Mouse (Mus musculus): ENCODE data around the gene Uap1. TPM values are rescaled to one million over a fixed set of nuclear protein-coding genes. Genes with fewer than 3 reads are reported as not detected.

Gene Uap1
- 70.7 and 77.8 TPM in 2 replicates for polyA plus RNA-seq (2015; fragmentation: Nextera tagmentation; extraction: Ambion mirVana)

GRCm38 (mm10) chr1:170174814-170175332, at the start of gene Uap1:
Gene Uap1, minus strand, starts transcription at chr1:170174957.
- Histone ChIP-seq H3K9ac (peak within 1 kb of the TSS; percentile 85), H3K9me3 (no peaks in the 10 kb centered on the region), H3K4me3 (peak within 1 kb of the TSS; percentile 79), H3K36me3 (no peaks in the 10 kb centered on the region), H3K4me1 (peaks cover 14% of the 10 kb centered on the region), H3K4me2 (replicated peaks) (peak within 1 kb of the TSS; percentile 79), H3K27me3 (no peaks in the 10 kb centered on the region), H3K27ac (peak within 1 kb of the TSS; percentile 81)
- ATAC-seq (ENCODE audit: low FRiP score, low read depth): peak; percentile 99
- under 1% methylated on average over 44 of the region's 52 CpGs for WGBS

- H3K27me3 ChIP-seq: peaks cover 4% of the 10 kb centered on the region
- no peaks in the 10 kb centered on the region for H3K9me3 ChIP-seq
- no peak overlapping the region for H3K27ac ChIP-seq
- H3K36me3 ChIP-seq: no peaks in the 10 kb centered on the region
- ATAC-seq (ENCODE audit: low FRiP score, low read depth): no peak
- H3K4me2 ChIP-seq (replicated peaks): no peak overlapping the region
- H3K4me3 ChIP-seq: no peak overlapping the region
- WGBS: 73% methylated on average over 2 of the region's 2 CpGs
- no peak overlapping the region for H3K9ac ChIP-seq
- H3K4me1 ChIP-seq: no peaks in the 10 kb centered on the region
Observed at GRCm38 (mm10) chr1:170223276-170223675, 48.5 kb upstream of the Uap1 start.

GRCm38 (mm10) chr1:170220351-170220750, 45.6 kb upstream of the Uap1 start:
- H3K4me3 ChIP-seq: no peak overlapping the region
- H3K4me2 ChIP-seq (replicated peaks): no peak overlapping the region
- H3K4me1 ChIP-seq: no peaks in the 10 kb centered on the region
- no peak overlapping the region for H3K27ac ChIP-seq
- ATAC-seq (ENCODE audit: low FRiP score, low read depth): no peak
- H3K36me3 ChIP-seq: no peaks in the 10 kb centered on the region
- H3K9me3 ChIP-seq: no peaks in the 10 kb centered on the region
- no peak overlapping the region for H3K9ac ChIP-seq
- peaks cover 4% of the 10 kb centered on the region for H3K27me3 ChIP-seq

GRCm38 (mm10) chr1:170218091-170218884, 43.5 kb upstream of the Uap1 start:
- WGBS: 75% methylated on average over 6 of the region's 6 CpGs
- H3K27ac ChIP-seq: no peak overlapping the region
- ATAC-seq (ENCODE audit: low FRiP score, low read depth): no peak

GRCm38 (mm10) chr1:170215590-170215989, 40.8 kb upstream of the Uap1 start:
- Histone ChIP-seq H3K9ac (no peak overlapping the region), H3K36me3 (peaks cover 18% of the 10 kb centered on the region), H3K4me1 (peaks cover 4% of the 10 kb centered on the region), H3K9me3 (no peaks in the 10 kb centered on the region), H3K4me2 (replicated peaks) (peak overlapping the region; percentile 80), H3K27ac (no peak overlapping the region), H3K27me3 (no peaks in the 10 kb centered on the region), H3K4me3 (peak overlapping the region; percentile 77)
- ATAC-seq (ENCODE audit: low FRiP score, low read depth): no peak
- 80% methylated on average over 3 of the region's 3 CpGs for WGBS

More at GRCm38 (mm10) chr1:170218091-170218884, 43.5 kb upstream of the Uap1 start:
- peaks cover 3% of the 10 kb centered on the region for H3K27me3 ChIP-seq
- H3K4me1 ChIP-seq: peaks cover 4% of the 10 kb centered on the region
- no peaks in the 10 kb centered on the region for H3K36me3 ChIP-seq
- no peak overlapping the region for H3K4me3 ChIP-seq
- no peak overlapping the region for H3K4me2 ChIP-seq (replicated peaks)
- H3K9me3 ChIP-seq: no peaks in the 10 kb centered on the region
- no peak overlapping the region for H3K9ac ChIP-seq

- Histone ChIP-seq H3K4me1 (peaks cover 4% of the 10 kb centered on the region), H3K27ac (peak within 1 kb of the TSS; percentile 72; the same call in 1 of the 2 replicates), H3K4me2 (replicated peaks) (peak within 1 kb of the TSS; percentile 80), H3K9me3 (no peaks in the 10 kb centered on the region), H3K36me3 (peaks cover 23% of the 10 kb centered on the region), H3K4me3 (peak within 1 kb of the TSS; percentile 77), H3K27me3 (no peaks in the 10 kb centered on the region), H3K9ac (peak within 1 kb of the TSS; percentile 96)
- under 1% methylated on average over 59 of the region's 70 CpGs for WGBS
- peak; percentile 99 for ATAC-seq (ENCODE audit: low FRiP score, low read depth)
Observed at GRCm38 (mm10) chr1:170214757-170215522, 40.2 kb upstream of the Uap1 start, which contains the start of gene Uhmk1. Gene Uhmk1, minus strand, starts transcription at chr1:170215397.

- ATAC-seq (ENCODE audit: low FRiP score, low read depth): no peak
- peak overlapping the region; percentile 72; the same call in 1 of the 2 replicates for H3K27ac ChIP-seq
- peak overlapping the region; percentile 77 for H3K4me3 ChIP-seq
- 35% methylated on average over 7 of the region's 7 CpGs for WGBS
- H3K9me3 ChIP-seq: no peaks in the 10 kb centered on the region
- no peaks in the 10 kb centered on the region for H3K27me3 ChIP-seq
- peak overlapping the region; percentile 80 for H3K4me2 ChIP-seq (replicated peaks)
- H3K36me3 ChIP-seq: peaks cover 26% of the 10 kb centered on the region
- peak overlapping the region; percentile 96 for H3K9ac ChIP-seq
- peaks cover 4% of the 10 kb centered on the region for H3K4me1 ChIP-seq
Observed at GRCm38 (mm10) chr1:170214383-170214756, 39.6 kb upstream of the Uap1 start.

GRCm38 (mm10) chr1:170213181-170213879, 38.6 kb upstream of the Uap1 start:
- H3K36me3 ChIP-seq: peaks cover 36% of the 10 kb centered on the region
- H3K4me2 ChIP-seq (replicated peaks): 0 out of 2 replicates have a peak overlapping the region, but pooled peaks have one; percentile 15
- H3K27me3 ChIP-seq: no peaks in the 10 kb centered on the region
- H3K4me1 ChIP-seq: peaks cover 4% of the 10 kb centered on the region
- no peak overlapping the region for H3K9ac ChIP-seq
- no peak overlapping the region for H3K4me3 ChIP-seq
- no peak for ATAC-seq (ENCODE audit: low FRiP score, low read depth)
- H3K27ac ChIP-seq: no peak overlapping the region
- WGBS: 91% methylated on average over 10 of the region's 10 CpGs
- no peaks in the 10 kb centered on the region for H3K9me3 ChIP-seq

GRCm38 (mm10) chr1:170206395-170206794, 31.6 kb upstream of the Uap1 start:
- no peak overlapping the region for H3K27ac ChIP-seq
- peaks cover 86% of the 10 kb centered on the region for H3K36me3 ChIP-seq
- ATAC-seq (ENCODE audit: low FRiP score, low read depth): no peak
- WGBS: 92% methylated on average over 6 of the region's 6 CpGs
- H3K9ac ChIP-seq: no peak overlapping the region
- H3K4me2 ChIP-seq (replicated peaks): no peak overlapping the region
- H3K4me1 ChIP-seq: no peaks in the 10 kb centered on the region
- H3K9me3 ChIP-seq: no peaks in the 10 kb centered on the region
- no peak overlapping the region for H3K4me3 ChIP-seq
- H3K27me3 ChIP-seq: no peaks in the 10 kb centered on the region

- H3K4me1 ChIP-seq: no peaks in the 10 kb centered on the region
- no peaks in the 10 kb centered on the region for H3K27me3 ChIP-seq
- no peak overlapping the region for H3K4me3 ChIP-seq
- ATAC-seq (ENCODE audit: low FRiP score, low read depth): no peak
- H3K9me3 ChIP-seq: no peaks in the 10 kb centered on the region
- peaks cover 83% of the 10 kb centered on the region for H3K36me3 ChIP-seq
- WGBS: 84% methylated on average over 3 of the region's 3 CpGs
- no peak overlapping the region for H3K27ac ChIP-seq
- H3K9ac ChIP-seq: no peak overlapping the region
- H3K4me2 ChIP-seq (replicated peaks): no peak overlapping the region
Observed at GRCm38 (mm10) chr1:170200379-170200778, 25.6 kb upstream of the Uap1 start.

- H3K27me3 ChIP-seq: no peaks in the 10 kb centered on the region
- ATAC-seq (ENCODE audit: low FRiP score, low read depth): no peak
- WGBS: 89% methylated on average over 8 of the region's 8 CpGs
Observed at GRCm38 (mm10) chr1:170196211-170196610, 21.5 kb upstream of the Uap1 start.

More at GRCm38 (mm10) chr1:170196211-170196610, 21.5 kb upstream of the Uap1 start:
- H3K4me2 ChIP-seq (replicated peaks): no peak overlapping the region
- H3K9me3 ChIP-seq: no peaks in the 10 kb centered on the region
- no peak overlapping the region for H3K27ac ChIP-seq
- H3K9ac ChIP-seq: no peak overlapping the region
- H3K4me3 ChIP-seq: no peak overlapping the region
- peaks cover 88% of the 10 kb centered on the region for H3K36me3 ChIP-seq
- H3K4me1 ChIP-seq: no peaks in the 10 kb centered on the region

All from limb, embryonic 13.5 days (tissue).